Mouse (Mus musculus): Measurements from ENCODE around the gene Usp6nl. TPM values are rescaled to one million over a fixed set of nuclear protein-coding genes. Genes with fewer than 3 reads are reported as not detected.

Usp6nl gene
- 10 to 100 TPM; 16.9 to 20.8 (median 18.3) TPM for total RNA-seq (2022)

DNA sequence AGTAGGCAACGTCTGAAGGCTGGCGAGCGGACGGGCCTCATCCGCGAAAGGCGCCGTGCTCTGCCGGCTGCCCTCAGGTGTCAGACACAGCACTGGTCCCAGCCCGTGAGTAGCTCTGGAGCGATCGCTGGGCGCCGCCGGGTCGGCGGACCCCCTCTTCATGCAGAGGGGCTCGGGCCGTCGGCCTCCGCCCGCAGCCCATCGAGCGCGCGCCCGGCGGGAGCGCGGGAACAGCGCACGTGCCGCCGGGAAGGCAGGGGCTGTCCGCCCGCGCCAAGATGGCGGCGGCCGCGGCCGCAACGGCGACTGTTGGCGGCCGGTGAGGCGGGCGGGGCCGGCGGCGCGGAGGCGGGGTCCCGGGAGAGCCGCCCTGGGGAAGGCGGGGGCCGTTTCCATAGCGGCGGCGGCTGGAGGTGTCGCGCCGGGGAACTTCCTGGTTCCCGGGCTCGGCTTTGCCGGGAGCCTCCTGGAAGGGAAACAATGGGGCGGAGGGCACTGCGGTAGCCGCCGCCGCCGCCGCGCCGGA, at the start of gene Usp6nl:
TSS of gene Usp6nl (plus strand) at position 292 of the 526 bp plus-strand sequence.
- DNase-seq (ENCODE audit: low spot score in 2 of 2) = peak; percentile 55 to 62

DNA sequence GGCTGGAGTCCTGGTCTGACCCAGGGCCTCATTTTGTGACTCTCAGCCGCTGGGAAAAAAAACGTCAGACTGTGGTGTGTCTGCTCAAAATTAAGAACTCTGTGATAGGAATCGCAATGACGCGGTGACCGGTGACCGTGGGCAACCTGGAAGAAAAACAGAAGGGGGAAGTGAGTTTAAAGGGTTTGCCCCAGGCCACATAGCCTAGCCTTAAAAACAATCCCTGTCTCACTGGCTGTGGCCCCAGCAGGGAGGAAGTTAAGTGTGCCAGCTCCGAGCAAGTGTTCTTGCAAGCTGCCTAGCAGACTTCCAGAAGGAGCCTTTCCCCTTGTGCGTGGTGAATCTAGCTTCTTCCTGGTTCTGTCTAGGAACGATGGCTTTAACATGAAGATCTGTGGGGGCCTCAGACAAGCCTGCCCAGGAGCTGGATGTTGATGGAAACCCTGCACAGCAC, 49.0 kb upstream of the Usp6nl start:
- no peak for DNase-seq (ENCODE audit: low spot score in 2 of 2)

- DNase-seq (ENCODE audit: low spot score in 2 of 2) = no peak
These were observed 43.5 kb upstream of the Usp6nl start for GRCm38 (mm10) chr2:6278813-6279530.

GRCm38 (mm10) chr2:6279614-6280301, 42.7 kb upstream of the Usp6nl start:
- no peak for DNase-seq (ENCODE audit: low spot score in 2 of 2)

GRCm38 (mm10) chr2:6283569-6283968, 38.9 kb upstream of the Usp6nl start:
- no peak for DNase-seq (ENCODE audit: low spot score in 2 of 2)

DNA sequence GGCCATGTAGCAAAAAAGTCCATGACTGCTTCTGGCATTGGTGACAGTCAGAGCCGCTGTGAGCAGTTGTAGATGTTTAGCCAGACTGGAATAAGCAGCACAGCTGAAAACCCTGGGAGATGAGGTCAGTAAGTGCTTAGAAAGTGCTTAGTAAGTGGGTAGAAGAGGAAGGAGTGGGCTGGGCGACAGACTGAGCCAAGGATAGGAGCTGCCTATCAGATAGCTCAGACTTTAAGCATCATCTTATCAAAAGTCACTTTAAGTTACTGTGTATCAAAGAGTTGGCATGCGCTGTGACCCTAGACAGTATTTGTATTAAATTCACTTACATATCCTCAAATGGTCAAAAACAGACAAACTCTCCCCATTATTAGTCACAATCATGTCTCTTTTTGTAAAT, 37.7 kb upstream of the Usp6nl start:
- DNase-seq (ENCODE audit: low spot score in 2 of 2) = no peak

DNA sequence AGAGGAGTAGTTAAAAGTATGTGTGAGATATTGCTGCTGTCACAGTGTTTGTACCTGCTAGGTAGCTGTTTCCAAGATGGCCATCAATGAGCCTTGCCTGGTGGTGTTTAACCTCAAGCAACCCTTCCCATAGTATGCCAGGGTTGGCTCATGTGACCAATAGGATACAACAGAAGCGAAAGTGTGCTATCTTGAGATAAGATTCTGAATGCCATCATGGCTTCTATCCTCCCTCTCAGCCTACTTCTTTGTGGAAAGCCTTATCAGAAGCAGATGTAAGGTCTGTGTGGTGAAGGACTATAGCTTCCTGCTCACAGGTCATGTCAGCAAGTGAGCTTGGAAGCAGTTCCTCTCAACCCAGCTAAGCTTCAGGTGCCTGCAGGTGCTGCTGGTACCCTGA, 36.7 kb upstream of the Usp6nl start:
- DNase-seq (ENCODE audit: low spot score in 2 of 2) = no peak

GRCm38 (mm10) chr2:6293825-6294444, 28.5 kb upstream of the Usp6nl start:
- peak in 1 of 2 experiments; percentile 39 for DNase-seq (ENCODE audit: low spot score in 2 of 2)

- no peak for DNase-seq (ENCODE audit: low spot score in 2 of 2)
These were observed 27.4 kb upstream of the Usp6nl start for GRCm38 (mm10) chr2:6294993-6295628.

DNA sequence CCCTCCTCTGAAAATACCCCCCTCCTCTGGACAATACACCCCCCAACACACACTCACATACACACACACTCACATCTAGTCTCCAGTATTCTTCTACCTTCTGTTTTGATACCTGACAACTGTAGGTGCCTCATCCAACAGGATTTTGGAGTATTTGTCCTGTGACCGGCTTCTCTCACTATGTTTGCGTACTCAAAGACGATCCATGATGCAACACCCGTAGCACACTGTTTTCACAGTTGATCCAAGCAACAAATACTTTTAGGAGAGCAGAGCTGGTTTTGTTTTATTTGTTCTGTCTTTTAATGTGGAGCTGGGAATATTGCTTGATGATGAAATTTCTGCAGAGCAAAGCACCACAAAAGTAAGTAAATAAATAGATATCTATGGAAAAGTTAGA, 17.7 kb upstream of the Usp6nl start:
- no peak for DNase-seq (ENCODE audit: low spot score in 2 of 2)

DNA sequence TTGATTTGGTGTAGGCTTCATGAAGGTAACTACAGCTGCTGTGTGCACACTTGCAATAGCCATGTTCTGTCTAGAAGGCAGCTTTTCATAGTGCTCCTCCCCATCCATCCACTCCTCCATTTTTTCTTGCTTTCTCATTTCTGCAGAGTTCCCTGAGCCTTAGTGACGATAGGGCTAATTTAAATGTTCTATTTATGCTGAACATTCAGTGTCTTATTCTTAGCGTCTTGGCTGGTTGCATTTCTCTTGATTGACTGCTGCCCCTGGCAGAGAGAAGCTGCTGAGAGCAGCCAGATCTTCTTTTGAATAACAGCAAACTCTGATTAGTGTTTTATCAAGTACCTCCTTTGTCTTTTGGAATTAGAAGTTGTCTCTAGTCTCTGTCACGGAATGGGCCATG, 15.6 kb upstream of the Usp6nl start:
- DNase-seq (ENCODE audit: low spot score in 2 of 2) = no peak

DNA sequence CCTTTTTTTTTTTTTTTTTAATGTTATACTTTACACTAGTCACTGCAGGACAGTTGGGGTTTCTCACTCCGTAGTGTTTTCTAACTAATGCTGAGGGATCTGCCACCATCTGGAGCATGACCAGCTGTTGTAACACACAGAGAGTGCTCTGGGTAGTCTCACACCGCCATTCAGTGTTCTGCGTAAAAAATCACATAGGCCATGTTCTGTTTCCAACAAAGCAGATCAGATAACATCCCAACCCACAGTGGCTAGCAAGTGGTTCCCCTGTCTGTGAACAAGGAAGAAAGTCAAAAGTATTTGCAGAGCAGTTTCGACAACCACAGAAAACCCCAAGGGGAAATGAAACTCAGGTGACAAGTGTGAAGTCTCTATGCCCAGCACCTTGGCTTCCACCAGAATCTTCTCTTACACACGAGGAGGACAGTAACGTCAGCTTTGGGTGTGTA, 13.1 kb upstream of the Usp6nl start:
- DNase-seq (ENCODE audit: low spot score in 2 of 2) = no peak

DNA sequence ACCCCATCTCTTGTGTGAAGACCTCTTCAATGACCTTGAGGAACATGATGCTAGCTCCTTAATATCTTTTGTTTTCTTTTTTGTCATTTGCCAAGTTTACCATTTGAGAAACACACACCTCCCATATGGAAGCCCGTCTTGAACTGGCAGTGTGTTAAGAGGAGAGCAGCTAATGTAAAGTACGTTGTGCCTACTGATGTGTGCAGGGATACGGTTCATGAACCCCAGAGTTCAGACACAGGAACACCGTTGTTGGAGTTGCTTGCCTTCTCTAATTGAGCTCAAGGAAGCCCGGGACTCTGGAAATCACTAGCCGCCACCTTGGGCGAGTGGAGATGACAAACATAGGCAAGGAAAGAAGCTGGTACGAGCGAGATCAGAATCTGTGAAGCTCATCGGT, 9.7 kb upstream of the Usp6nl start:
- no peak for DNase-seq (ENCODE audit: low spot score in 2 of 2)

DNA sequence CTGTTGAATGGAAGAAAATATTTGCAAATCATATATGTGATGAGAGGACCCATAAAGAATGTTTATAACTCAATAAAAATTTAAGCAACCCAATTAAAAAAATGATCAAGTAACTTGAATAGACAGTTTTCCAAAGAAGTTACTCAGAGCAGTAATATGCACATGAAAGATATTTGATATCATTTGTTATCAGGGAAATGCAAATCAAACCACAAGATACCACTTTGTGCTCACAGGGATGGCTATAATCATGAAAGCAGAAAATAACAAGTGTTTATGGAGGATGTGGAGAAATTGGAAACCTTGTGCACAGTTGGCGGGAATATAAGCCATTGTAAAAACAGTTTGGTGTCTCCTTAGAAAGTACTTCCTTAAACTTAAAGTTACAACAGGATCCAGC, 8.7 kb upstream of the Usp6nl start:
- DNase-seq (ENCODE audit: low spot score in 2 of 2) = no peak

- DNase-seq (ENCODE audit: low spot score in 2 of 2) = no peak
These were observed 2.3 kb upstream of the Usp6nl start for GRCm38 (mm10) chr2:6320153-6320552.

DNA sequence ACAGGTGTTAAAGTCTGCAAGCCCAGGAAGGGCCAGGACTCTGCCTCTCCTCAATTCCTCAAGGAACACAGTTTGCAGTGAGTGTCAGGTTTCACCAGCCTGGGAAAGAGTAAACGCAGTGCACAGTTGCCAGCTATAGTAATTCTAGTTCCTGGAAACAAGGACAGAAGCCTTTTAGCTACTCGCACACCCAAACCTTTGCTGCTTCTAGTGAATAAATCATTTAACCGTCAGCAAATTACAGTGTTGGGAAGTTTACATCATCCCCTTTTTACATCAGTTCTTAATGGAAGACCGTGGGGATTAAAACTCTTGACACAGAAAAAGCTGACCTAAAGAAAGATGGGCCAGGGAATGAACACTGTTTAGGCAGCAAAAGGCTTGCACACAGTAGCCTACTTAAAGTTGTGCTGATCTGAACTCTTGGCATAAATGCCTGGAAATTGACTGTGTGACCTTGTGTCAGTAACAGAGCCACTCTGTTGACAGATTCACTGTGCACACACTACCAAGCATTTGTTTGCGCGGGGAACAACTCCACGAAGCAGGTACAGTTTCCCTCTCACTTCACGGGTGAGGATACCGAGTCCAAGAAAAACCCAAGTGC, 595 bp upstream of the Usp6nl start:
- no peak for DNase-seq (ENCODE audit: low spot score in 2 of 2)

DNA sequence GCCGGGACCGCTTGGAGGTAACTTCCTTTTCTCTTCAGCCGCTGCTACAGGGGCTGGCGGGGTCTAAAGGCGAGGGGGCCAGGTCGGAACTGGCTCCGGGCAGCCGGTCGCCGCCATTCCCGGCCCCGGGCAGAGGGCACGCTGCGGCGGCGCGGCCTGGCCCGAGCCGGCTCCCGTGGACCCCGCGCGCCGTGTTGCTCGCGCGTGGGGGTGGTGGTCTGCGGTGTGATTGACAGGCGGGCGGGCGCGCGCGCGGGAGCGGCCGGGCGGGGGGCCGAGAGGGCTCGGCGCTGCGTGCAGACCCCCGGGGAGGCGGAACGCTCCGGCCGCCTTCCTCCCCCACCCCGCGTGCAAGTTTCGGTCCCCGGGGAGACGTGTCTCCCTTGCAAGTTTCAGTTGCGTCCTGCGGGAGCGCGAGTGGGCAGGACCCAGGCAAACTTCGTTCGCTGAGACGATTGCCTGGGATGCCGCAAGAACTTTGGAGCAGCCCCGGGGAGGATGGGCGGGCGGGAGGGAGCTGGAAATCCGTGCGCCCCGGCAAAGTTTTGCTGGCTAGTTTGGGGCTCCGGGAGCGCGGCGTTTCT, 563 bp downstream of the Usp6nl start:
- DNase-seq (ENCODE audit: low spot score in 2 of 2) = peak; percentile 16 to 18

DNA sequence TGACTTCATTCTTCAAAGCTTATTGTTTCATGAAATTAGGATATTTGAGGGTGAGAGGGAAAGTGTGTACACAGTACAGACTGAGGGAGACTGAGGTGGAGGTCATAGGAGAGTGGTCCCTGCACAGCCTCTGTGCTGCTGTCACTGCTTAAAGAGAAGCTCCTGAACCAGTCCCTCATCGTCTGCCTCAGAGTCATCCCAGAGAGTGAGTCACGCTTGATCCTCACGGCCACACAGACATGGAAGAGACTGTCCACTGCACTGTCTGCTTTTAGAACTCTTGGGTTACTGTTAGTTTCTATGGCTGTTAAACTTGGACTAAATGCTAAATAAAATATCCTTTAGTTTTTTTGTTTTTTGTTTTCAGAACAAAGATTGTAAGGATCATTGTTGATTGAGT, 3.2 kb downstream of the Usp6nl start:
- no peak for DNase-seq (ENCODE audit: low spot score in 2 of 2)

DNA sequence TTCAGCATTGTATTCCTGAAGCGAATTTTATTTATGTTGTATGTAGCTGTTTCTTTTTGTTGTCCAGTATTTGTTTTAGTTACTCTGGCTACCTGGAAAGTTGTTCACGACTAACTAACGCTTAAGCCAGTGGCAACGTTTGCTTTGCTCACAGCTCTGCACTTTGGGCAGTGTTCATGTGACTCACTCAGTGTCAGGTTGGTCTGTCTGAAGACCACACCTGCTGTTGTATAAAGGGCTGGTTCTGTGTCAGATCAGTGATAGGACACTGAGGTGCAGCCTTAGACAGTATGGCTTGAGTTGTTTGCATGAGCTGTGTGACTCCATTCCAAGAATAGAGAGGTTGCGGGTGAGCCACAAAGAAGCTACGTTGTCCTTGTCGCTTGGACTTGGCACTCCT, 6.5 kb downstream of the Usp6nl start:
- DNase-seq (ENCODE audit: low spot score in 2 of 2) = no peak

GRCm38 (mm10) chr2:6330756-6331155, 8.3 kb downstream of the Usp6nl start:
- DNase-seq (ENCODE audit: low spot score in 2 of 2) = no peak
